Mouse (Mus musculus) A20 (cell line): Measurements from ENCODE around the gene Map4k1.
"Not testable (repeated sequence)": the region's sequence is repeated elsewhere in the genome, so short reads cannot be mapped to it uniquely, and the experiment has no call there.

Experiments used
- DNase-seq: peaks from one replicate; pipeline ENCODE4 v3.0.0-alpha.2; 2011; ENCODE audit warnings: low read depth, low spot score

Map4k1 gene

GRCm38 (mm10) chr7:28955295-28955897 is 26.5 kb upstream of the Map4k1 start:
- DNase-seq = no peak

DNA sequence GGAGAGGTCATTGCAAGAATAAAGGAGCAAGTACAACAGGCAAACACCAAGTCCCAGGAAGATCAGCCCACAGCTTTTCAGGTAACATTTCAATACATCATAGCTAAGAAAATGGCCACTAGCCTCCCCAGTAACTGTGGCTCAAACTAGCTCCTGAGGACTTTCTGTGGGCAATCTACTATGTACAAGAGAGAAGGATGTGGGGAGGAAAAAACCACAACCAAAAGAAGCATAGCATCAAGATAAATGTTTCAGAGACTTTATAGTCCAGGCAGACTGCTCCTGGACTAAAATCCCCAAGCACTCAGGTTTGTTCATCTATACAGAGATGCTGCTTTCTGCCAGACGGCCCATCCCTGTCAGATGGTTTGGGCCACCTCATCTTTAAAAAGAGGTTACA is 25.6 kb upstream of the Map4k1 start:
- DNase-seq = no peak

GRCm38 (mm10) chr7:28957286-28957685 is 24.6 kb upstream of the Map4k1 start:
- no peak for DNase-seq

- DNase-seq = no peak
Measured at GRCm38 (mm10) chr7:28957997-28958725, 23.7 kb upstream of the Map4k1 start.

- DNase-seq = no peak
Measured at GRCm38 (mm10) chr7:28958770-28959169, 23.1 kb upstream of the Map4k1 start.

DNA sequence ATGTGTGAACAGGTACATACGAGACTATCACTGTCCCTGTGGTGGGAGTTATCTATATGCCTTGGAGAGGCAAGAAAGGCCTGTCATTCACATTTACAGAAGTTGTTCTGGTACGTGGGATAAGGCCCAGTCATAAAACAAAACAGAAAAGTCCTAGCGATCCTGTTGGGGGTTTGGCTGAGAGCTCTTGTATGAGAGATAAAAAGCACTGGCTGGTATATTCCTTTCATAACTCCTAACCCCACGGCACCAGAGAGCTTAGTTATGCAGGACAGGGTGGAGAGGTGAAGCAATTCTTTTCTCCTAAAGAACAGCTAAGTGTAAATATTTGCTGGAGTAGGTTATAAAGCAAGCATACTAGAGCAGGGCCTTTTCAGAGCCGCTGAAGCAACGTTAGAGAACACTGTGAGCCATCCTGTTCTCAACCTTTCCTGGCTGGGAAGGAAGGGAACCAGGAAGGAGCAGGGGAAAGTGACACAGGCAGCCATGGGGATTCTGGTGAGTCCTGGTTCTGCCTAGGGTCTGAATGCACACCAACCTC is 22.3 kb upstream of the Map4k1 start:
- DNase-seq = no peak

- DNase-seq = no peak
Measured at GRCm38 (mm10) chr7:28960354-28961046, 21.4 kb upstream of the Map4k1 start.

DNA sequence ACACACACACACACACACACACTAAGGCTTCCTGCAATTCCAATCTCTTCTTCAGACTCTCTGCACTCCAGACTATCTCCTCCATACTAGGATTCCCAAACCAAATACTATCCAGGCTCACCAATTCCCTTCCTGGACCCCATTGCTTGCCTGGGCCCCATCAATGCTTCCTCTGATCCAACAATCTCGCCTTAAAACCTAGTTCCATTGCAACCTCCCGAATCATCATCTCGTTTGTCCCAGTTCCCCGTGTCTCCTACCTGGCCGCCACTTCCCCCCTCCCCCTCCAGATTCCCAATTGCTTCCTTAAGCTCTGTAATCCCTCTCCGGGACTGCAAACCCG is 20.3 kb upstream of the Map4k1 start:
- no peak for DNase-seq

DNA sequence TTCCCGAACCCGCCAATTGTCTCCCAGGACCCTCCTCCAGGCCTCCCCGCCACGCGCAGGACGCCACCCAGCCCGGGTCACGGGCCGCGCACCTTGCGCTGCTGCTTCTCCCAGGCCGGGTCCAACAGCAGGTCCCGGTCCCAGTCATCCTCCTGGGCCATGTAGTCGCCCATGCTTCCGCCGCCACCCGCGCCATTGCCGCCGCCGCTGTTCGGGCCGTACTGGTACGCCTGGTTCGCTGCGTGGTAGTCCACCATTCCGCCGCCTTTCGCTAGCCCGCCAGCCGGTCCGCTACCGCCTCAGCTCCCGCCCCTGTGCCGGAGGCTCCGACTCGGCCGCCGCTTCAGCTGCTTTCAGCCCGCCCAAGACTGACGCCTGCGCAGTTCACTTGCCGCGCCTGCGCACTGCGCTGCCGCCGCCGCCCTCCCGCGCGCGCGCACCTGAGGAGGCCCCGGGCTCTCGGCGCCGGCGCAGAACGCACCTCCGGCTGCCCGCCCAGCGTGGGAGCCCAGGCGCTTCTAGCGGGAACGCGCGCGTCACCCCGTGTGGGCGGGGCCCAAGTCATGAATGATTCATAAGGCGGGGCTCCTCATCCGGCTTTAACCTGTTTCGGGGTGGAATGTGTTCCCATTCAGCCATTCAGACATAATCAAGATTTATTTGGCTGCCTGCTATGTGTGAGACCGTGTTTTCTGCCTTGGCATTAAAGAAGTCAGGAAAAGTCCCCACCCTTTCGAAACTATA is 19.8 kb upstream of the Map4k1 start, which contains the start of gene Actn4:
TSS of gene Actn4 (minus strand) at position 414 of the 744 bp plus-strand sequence.
- peak; percentile 99 for DNase-seq

- no peak for DNase-seq
Measured at GRCm38 (mm10) chr7:28963399-28963923, 18.4 kb upstream of the Map4k1 start.

DNA sequence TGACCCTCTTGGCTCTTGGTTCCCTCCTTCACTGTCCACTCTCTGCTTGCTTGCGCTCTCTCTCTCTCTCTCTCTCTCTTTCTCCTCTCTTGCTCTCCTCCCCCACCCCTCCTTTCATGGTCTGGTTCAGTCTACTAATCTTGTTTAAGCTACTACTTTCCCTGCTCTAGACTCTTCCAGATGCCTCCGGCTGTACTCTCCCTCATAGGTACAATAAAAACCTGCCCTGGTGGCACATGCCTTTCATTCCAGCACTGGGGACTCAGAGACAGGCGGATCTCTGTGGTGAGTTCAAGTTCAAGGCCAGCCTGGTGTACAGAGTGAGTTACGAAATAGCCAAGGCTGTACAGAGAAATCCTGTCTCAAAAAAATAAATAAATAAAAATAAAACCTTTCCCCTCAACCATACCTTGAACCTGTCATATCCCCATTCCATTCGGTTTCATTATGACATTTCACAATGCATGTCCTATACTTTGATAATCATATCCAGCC is 16.5 kb upstream of the Map4k1 start:
- DNase-seq = no peak

DNA sequence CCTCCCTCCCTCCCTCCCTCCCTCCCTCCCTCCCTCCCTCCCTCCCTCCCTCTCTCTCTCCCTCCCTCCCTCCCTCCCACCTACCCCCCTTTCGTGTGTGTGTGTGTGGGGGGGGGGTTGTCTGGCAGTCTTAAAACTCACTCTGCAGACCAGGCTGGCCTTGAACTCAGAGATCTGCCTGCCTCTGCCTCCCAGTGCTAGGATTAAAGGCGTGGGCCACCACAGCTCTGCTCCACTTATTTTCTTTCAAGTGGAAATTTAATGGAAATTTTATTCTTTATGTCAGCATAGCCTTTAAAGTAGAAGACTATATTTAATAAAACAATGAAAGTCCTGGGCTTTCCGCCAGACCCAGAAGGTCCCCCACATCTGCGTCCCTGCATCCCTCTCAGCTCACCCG is 15.7 kb upstream of the Map4k1 start:
- DNase-seq = no peak

DNA sequence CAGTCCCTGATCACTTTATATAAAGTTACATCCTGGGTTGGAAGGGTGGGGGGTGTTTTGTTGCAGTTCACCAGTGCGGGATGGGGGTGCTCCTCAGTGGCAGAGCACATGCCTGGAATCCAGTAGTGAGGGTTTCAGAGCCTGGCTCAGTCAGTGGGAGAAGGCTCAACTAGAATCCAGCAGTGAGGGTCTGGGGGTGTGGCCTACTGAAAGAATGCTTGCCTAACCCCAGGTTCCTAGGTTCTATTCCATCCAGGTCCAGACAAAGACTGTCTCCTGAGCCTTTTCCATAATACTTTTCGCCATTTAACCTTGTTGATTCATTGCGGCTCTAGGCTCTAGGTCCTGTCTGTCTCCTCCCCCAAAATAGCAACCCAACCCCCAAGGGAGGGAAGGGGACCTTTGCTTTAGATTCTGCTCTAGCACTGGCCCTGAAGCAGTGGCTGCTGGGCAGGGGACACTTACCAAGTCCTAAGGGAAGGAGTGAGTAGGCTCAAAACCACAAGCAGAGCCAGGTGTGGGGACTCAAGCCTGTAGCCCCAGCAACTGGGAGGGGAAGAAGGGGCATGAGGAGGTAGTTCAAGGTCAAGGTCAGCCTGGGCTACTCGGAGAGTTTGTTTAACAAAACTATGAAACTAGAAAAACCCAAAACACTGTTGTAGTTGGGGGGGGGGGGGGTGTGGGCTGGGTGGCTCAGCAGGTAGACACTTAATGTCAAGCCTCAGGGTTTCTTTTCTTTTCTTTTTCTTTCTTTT is 14.9 kb upstream of the Map4k1 start:
- DNase-seq = no peak

- DNase-seq = not testable (repeated sequence)
Measured at GRCm38 (mm10) chr7:28968120-28968519, 13.7 kb upstream of the Map4k1 start.

DNA sequence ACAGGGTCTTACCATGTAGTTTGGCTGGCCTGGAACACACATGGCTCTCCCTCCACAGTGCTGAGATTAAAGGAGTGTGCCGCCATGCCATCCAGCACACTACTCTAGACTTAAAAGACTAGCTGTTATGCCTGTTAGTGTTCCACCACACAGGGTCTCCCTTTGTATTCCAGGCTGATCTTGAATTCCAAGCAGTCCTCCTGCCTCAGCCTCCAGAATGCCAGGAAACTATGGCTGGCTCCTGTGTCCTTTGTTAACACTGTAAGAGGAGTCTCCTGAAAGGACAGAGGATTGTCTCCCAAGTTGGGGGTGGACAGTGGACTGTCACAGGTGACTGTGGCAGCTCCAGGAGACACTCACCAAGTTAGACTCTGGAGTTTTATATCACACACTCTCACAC is 12.6 kb upstream of the Map4k1 start:
- DNase-seq = no peak

DNA sequence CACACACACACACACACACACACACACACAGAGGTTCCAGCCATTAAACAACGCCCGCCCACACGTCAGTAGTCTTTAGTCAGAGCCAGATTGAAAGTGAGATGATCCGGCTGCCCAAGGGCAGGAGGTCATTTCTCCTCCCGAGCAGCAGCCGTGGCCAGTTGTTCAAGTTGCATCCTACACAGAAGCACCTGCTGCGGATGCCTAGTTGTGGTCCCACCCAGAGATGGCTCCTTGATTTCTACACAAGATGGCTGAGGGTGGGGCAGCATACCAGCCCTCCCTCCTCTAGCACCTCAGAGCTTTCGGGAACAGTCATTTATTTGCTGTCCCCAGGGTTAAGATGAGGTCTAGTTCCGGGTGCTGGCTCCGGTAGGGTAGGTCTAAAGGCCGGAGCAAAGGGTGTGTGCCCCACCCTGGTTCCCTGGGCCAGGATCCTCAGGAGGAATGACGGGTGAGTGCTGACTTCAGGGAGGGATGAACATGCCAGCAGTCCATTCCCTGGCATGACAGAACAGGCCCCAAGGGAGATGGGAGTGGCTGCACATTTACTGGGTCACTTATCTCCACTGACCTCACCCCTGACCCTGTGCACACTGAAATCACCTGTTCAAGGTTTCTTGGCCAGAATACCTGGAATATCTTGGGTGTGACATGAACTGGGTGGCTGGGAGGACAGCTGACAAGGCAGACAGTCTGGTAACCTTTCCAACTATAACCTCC is 12.0 kb upstream of the Map4k1 start:
- no peak for DNase-seq

GRCm38 (mm10) chr7:28971029-28971428 is 10.8 kb upstream of the Map4k1 start:
- DNase-seq = no peak

GRCm38 (mm10) chr7:28971770-28972269 is 10.0 kb upstream of the Map4k1 start:
- DNase-seq = no peak

GRCm38 (mm10) chr7:28972542-28972985 is 9.3 kb upstream of the Map4k1 start:
- peak; percentile 79 for DNase-seq

DNA sequence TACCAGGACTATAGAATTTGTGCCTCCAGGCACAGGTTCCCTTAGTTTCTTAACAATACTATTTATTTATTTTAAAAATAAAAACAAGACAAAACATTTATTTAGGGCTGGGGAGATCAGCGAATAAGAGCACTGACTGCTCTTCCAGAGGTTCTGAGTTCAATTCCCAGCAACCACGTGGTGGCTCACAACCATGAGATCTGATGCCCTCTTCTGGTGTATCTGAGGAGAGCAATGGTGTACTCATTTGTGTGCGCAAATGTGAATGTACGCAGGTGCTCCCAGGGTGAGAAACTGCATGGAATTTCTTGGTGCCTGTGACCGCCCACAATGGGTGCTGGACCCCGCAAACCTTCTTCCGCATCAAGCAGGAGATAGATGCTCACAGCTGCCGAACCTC is 8.8 kb upstream of the Map4k1 start:
- no peak for DNase-seq
